Mouse (Mus musculus) ES-Bruce4 (cell line): ENCODE measurements at regions not wholly inside any gene's neighbourhood (a gene's known extent, or its start where the extent isn't known, plus 50 kb on each side); places are given as distances from the start of the nearest gene placed in this dataset.

Experiments used
- H3K27ac ChIP-seq: 2 replicates; pipeline ENCODE4 v1.5.1; 2012; ENCODE audit warnings: low read length, inconsistent platforms; ENCODE audit not compliant: insufficient read depth
- H3K27me3 ChIP-seq: 2 replicates; pipeline ENCODE4 v1.6.1; 2012; ENCODE audit warnings: mild to moderate bottlenecking, low read length, inconsistent platforms; ENCODE audit not compliant: control insufficient read depth, poor library complexity, insufficient read depth, severe bottlenecking
- H3K36me3 ChIP-seq: 2 replicates; pipeline ENCODE4 v1.6.1; 2012; ENCODE audit warnings: inconsistent platforms, mild to moderate bottlenecking, low read length, moderate library complexity; ENCODE audit not compliant: control insufficient read depth, poor library complexity, insufficient read depth, severe bottlenecking
- H3K4me1 ChIP-seq: one replicate; pipeline ENCODE4 v1.8.1; 2011; ENCODE audit warnings: low read length; ENCODE audit not compliant: control insufficient read depth, insufficient read depth
- H3K4me3 ChIP-seq: 2 replicates; pipeline ENCODE4 v1.5.1; 2011; ENCODE audit warnings: low read depth, mild to moderate bottlenecking, low read length
- H3K9ac ChIP-seq: 2 replicates; pipeline ENCODE4 v1.6.1; 2012; ENCODE audit warnings: low read depth, mild to moderate bottlenecking, inconsistent platforms; ENCODE audit not compliant: poor library complexity, severe bottlenecking
- H3K9me3 ChIP-seq: replicated peaks from 2 replicates; pipeline ENCODE4 v1.6.1; 2012; ENCODE audit warnings: mild to moderate bottlenecking, low read length, inconsistent platforms; ENCODE audit not compliant: control insufficient read depth, poor library complexity, insufficient read depth, severe bottlenecking
- CTCF ChIP-seq: IDR thresholded peaks from one replicate; pipeline ENCODE4 v1.8.1; 2011; ENCODE audit warnings: low read depth, low read length
- EP300 ChIP-seq: IDR thresholded peaks from 2 replicates; pipeline ENCODE4 v1.6.1; 2011; ENCODE audit warnings: low read depth, low read length; ENCODE audit not compliant: insufficient read depth
- POLR2A ChIP-seq: IDR thresholded peaks from one replicate; pipeline ENCODE4 v1.8.1; 2011; ENCODE audit warnings: low read length; ENCODE audit not compliant: insufficient read depth

DNA sequence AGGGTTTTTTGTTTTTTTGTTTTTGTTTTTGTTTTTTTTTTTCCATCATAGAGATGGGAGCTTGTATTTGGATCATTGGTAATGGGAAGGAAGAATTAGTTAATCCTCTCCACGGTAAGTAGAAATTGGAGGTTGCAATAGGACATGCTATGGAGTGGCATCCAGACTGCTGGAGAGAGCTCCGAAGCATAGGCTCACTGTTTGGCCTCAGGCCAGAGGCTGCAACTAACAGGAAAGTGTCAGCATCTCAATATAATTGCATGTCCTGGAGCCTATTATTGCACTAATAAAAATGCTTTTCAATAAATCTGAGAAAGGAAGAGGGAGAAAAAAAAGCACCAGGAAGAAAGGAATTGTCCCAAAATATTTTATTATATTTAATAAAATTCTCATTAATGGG, 193.0 kb downstream of the Cetn3 start:
- no peaks in the 10 kb centered on the region for H3K9me3 ChIP-seq
- H3K36me3 ChIP-seq = no peaks in the 10 kb centered on the region
- no peaks in the 10 kb centered on the region for H3K27me3 ChIP-seq
- H3K27ac ChIP-seq = no peak overlapping the region
- no peak overlapping the region for H3K4me3 ChIP-seq
- no peak for TF ChIP-seq EP300
- no peak for TF ChIP-seq CTCF
- TF ChIP-seq POLR2A = no peak
- H3K4me1 ChIP-seq = no peaks in the 10 kb centered on the region
- H3K9ac ChIP-seq = no peak overlapping the region

DNA sequence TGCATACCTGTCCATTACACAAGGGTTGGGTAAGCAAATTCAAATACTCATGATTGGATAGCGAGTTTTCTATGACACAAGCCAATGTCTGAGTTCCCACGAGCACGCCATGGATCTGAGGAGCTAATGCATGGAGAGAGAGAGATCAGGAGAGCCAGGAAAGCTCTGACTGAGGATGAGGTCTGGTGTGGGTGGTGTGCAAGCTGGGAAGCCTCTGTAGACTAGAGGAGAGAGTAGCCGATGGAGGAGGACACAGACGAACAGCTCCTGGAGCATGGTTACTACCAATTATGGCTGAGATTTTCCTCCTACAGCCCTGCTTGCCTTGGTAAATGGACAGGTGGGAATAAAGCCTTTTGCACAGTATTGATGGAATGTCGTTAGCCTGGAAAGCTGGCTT, 195.1 kb downstream of the Cetn3 start:
- Histone ChIP-seq H3K27ac (no peak overlapping the region), H3K27me3 (no peaks in the 10 kb centered on the region), H3K4me3 (no peak overlapping the region), H3K36me3 (no peaks in the 10 kb centered on the region), H3K9me3 (no peaks in the 10 kb centered on the region), H3K9ac (no peak overlapping the region), H3K4me1 (no peaks in the 10 kb centered on the region)
- no peak for TF ChIP-seq POLR2A
- TF ChIP-seq CTCF = no peak
- TF ChIP-seq EP300 = no peak

DNA sequence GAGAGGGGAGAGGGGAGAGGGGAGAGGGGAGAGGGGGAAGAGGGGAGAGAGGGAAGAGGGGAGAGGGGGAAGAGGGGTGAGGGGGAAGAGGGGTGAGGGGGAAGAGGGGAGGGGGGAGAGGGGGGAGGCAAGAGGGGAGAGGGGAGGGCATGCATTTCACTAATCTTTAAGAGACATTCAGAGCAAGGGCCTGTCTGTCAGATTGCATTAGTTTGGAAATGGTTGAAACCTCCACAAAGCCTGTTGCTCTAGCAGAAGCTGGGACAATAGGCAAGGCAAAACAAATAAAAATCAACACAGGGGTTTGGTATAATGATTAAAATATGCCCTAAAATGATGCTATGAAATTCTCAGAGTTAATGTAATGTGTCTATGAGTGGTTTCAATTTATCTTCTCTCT, 196.4 kb downstream of the Cetn3 start:
- Histone ChIP-seq H3K9ac (no peak overlapping the region), H3K27ac (no peak overlapping the region)
- TF ChIP-seq POLR2A (no peak), CTCF (no peak)

DNA sequence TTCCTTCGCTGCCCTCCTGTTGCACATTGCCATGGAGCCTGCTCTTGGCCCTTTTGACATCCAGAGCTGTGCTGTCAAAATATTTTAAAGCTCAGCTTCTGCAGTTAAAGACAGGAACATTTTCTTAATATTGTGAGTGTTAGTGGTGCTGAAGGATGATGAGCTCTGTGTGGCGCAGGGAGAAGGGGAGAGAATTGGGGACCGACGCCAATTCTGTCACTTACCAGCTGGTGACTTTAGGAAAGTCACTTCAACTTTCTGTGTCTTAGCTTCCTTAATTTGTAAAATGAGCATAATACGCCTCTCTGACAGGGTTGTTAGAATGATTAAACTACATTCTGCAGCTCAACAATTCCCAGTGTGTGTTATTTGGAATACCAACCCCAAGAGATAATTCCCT, 197.2 kb downstream of the Cetn3 start:
- Histone ChIP-seq H3K4me1 (no peaks in the 10 kb centered on the region), H3K27me3 (no peaks in the 10 kb centered on the region), H3K4me3 (no peak overlapping the region), H3K9ac (no peak overlapping the region), H3K27ac (no peak overlapping the region), H3K36me3 (no peaks in the 10 kb centered on the region), H3K9me3 (no peaks in the 10 kb centered on the region)
- TF ChIP-seq CTCF (no peak), POLR2A (no peak), EP300 (no peak)

More for the DNA sequence above, 196.4 kb downstream of the Cetn3 start:
- no peak overlapping the region for H3K4me3 ChIP-seq
- H3K27me3 ChIP-seq = no peaks in the 10 kb centered on the region
- H3K4me1 ChIP-seq = no peaks in the 10 kb centered on the region
- no peaks in the 10 kb centered on the region for H3K9me3 ChIP-seq
- H3K36me3 ChIP-seq = no peaks in the 10 kb centered on the region

DNA sequence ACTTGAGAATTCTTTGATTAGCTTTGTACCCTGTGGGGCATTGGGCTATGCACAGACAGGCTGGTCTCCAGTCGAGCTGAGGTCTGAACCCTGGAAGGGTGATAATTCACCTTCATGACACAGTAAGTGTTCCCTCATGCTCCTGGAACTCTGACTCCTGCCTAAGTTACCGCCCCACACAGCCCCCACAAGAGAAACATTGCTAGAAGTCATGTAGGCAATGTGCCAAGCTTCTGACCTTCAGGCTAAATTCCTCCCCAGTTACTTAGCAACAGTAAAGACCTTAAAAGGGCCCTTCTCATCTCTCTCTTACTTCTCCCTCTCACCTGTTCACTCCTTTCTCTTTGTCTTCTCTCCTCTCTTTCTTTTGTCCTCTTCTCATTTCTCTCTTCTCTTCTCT, 199.6 kb downstream of the Cetn3 start:
- Histone ChIP-seq H3K4me3 (no peak overlapping the region), H3K27me3 (no peaks in the 10 kb centered on the region), H3K27ac (no peak overlapping the region), H3K36me3 (no peaks in the 10 kb centered on the region), H3K4me1 (no peaks in the 10 kb centered on the region), H3K9me3 (no peaks in the 10 kb centered on the region), H3K9ac (no peak overlapping the region)
- TF ChIP-seq POLR2A (no peak), CTCF (no peak), EP300 (no peak)

DNA sequence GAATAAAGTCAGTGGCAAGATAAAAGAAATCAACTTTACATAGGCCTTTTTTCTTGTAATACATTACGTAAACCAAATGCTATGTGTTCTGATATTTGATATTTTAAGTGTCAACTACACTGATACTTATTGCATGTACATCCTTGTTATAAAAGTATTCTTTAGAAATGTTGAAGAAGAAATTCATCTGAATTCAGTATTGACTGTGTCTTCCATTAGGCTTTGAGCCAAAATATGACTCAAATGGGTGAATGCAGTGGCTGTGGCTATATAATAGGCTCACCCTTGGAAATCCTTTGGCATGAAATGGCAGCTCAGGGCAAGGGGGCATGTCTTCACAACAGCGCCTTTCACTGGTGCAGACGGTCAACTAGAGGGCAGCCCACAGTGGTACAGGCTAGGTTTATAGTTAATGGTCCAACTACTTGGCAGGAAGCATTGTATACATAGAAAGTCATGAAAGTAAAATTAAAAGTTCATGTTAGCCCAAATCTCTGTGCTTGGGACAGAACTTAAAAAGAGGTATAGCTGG, 217.9 kb downstream of the Cetn3 start:
- TF ChIP-seq CTCF = no peak
- no peak for TF ChIP-seq EP300
- TF ChIP-seq POLR2A = no peak
- Histone ChIP-seq H3K36me3 (no peaks in the 10 kb centered on the region), H3K27me3 (peaks cover 1% of the 10 kb centered on the region; the same call in 1 of the 2 replicates), H3K9me3 (no peaks in the 10 kb centered on the region), H3K27ac (no peak overlapping the region), H3K9ac (no peak overlapping the region), H3K4me1 (no peaks in the 10 kb centered on the region), H3K4me3 (no peak overlapping the region)
